Mouse (Mus musculus) midbrain, embryonic 16.5 days (tissue): Measurements from ENCODE around the gene Lhpp. TPM values are rescaled to one million over a fixed set of nuclear protein-coding genes. Genes with fewer than 3 reads are reported as not detected.

ENCODE experiments used
- ATAC-seq: fragments of 200-750 bp; cut with Nextera tagmentation; 2 replicates; pipeline ENCODE4 v1.8.0; 2017; ENCODE audit warnings: moderate TSS enrichment
- H3K27ac ChIP-seq: fragments of 300-500 bp; sonication (generic); 2 replicates; pipeline ENCODE4 v1.5.1; 2014; ENCODE audit warnings: mild to moderate bottlenecking, low read length, mixed read lengths
- H3K27me3 ChIP-seq: fragments of 300-500 bp; sonication (generic); 2 replicates; pipeline ENCODE4 v1.6.1; 2014; ENCODE audit warnings: low read depth, low read length, mixed read lengths; ENCODE audit not compliant: control insufficient read depth, insufficient read depth
- H3K36me3 ChIP-seq: fragments of 300-500 bp; sonication (generic); 2 replicates; pipeline ENCODE4 v1.6.1; 2014; ENCODE audit warnings: mild to moderate bottlenecking, low read length, moderate library complexity, mixed read lengths; ENCODE audit not compliant: control insufficient read depth, insufficient read depth
- H3K4me1 ChIP-seq: fragments of 300-500 bp; sonication (generic); 2 replicates; pipeline ENCODE4 v1.6.1; 2014; ENCODE audit warnings: mild to moderate bottlenecking, low read length, mixed read lengths; ENCODE audit not compliant: control insufficient read depth, insufficient read depth
- H3K4me2 ChIP-seq: fragments of 300-500 bp; sonication (generic); 2 replicates; pipeline ENCODE4 v1.6.1; 2014; ENCODE audit warnings: mild to moderate bottlenecking, low read length, mixed read lengths
- H3K4me3 ChIP-seq: fragments of 300-500 bp; sonication (generic); 2 replicates; pipeline ENCODE4 v1.5.1; 2014; ENCODE audit warnings: low read depth, mild to moderate bottlenecking, low read length, moderate library complexity, mixed read lengths
- H3K9ac ChIP-seq: fragments of 300-500 bp; sonication (generic); 2 replicates; pipeline ENCODE4 v1.6.1; 2014; ENCODE audit warnings: low read depth, low read length, mixed read lengths
- H3K9me3 ChIP-seq: fragments of 300-500 bp; sonication (generic); replicated peaks from 2 replicates; pipeline ENCODE4 v1.6.1; 2014; ENCODE audit warnings: mild to moderate bottlenecking, low read length, mixed read lengths; ENCODE audit not compliant: control insufficient read depth, poor library complexity, severe bottlenecking
- WGBS: fragments of 180-500 bp; shearing (Covaris S2); extraction: QIAGEN DNeasy Blood & Tissue Kit; methylation state at CpG from one replicate; pipeline ENCODE4 v1.1.7; 2014; 5-methylcytosine and 5-hydroxymethylcytosine counted together
- polyA plus RNA-seq: library from polyadenylated mRNA; unstranded; fragments of >200 nt; fragmentation: Nextera tagmentation; extraction: Ambion mirVana; gene quantifications from 2 replicates; pipeline ENCODE4 v1.2.1, GENCODE M21; 2015

The Lhpp gene
- polyA plus RNA-seq, 1 experiment from 2014 or later: 51.3 TPM

GRCm38 (mm10) chr7:132753518-132754388 lies 143.3 kb downstream of the Lhpp start:
- H3K4me3 ChIP-seq: no peak overlapping the region
- no peaks in the 10 kb centered on the region for H3K27me3 ChIP-seq
- no peak overlapping the region for H3K27ac ChIP-seq
- no peak for ATAC-seq
- no peak overlapping the region for H3K9ac ChIP-seq
- no peaks in the 10 kb centered on the region for H3K36me3 ChIP-seq
- 68% methylated on average over 4 of the region's 4 CpGs for WGBS
- H3K9me3 ChIP-seq: no peaks in the 10 kb centered on the region
- H3K4me2 ChIP-seq: no peak overlapping the region
- no peaks in the 10 kb centered on the region; the same call in 1 of the 2 replicates for H3K4me1 ChIP-seq

DNA sequence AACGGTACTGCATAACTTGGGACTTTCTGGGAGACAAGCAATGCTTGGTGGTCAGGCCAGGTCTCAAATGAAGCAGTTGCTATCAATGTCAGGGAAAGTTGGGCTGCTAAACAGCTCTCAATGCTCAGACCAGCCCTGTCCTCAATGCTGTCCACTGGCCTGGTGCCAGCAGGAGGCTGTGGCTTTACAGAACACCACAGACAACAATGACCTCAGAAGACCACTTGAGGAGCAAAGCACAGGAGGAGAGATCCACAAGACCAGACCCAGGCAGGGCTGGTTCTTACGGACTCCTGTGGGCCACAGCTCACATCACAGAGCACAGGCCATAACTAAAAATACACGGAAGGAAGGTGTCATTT lies 143.9 kb downstream of the Lhpp start:
- Histone ChIP-seq H3K27ac (no peak overlapping the region), H3K27me3 (no peaks in the 10 kb centered on the region), H3K36me3 (no peaks in the 10 kb centered on the region), H3K4me3 (no peak overlapping the region), H3K4me1 (no peaks in the 10 kb centered on the region; the same call in 1 of the 2 replicates), H3K4me2 (no peak overlapping the region), H3K9me3 (no peaks in the 10 kb centered on the region), H3K9ac (no peak overlapping the region)
- no peak for ATAC-seq
- WGBS: 67% methylated on average over 3 of the region's 3 CpGs

Other genes starting within 250 kb of the Lhpp start
- gene Oat, start 34.2 kb upstream of the Lhpp start, polyA plus RNA-seq: 87.8 and 106 TPM in 2 replicates
- gene Nkx1-2, start 11.0 kb upstream of the Lhpp start, polyA plus RNA-seq: 0.38 and 0.40 TPM in 2 replicates
- 13.2 and 13.6 TPM in 2 replicates for gene Fam53b, start 203.2 kb downstream of the Lhpp start, polyA plus RNA-seq
- gene Eef1akmt2, start 242.0 kb downstream of the Lhpp start, polyA plus RNA-seq: 91.7 and 94.3 TPM in 2 replicates
- 37.4 and 38.6 TPM in 2 replicates for gene Abraxas2, start 248.6 kb downstream of the Lhpp start, polyA plus RNA-seq